Mouse (Mus musculus): ENCODE measurements around the gene Numbl. TPM values are rescaled to one million over a fixed set of nuclear protein-coding genes. Genes with fewer than 3 reads are reported as not detected.

Gene Numbl
- polyA plus RNA-seq, 1 experiment, result 51.7 TPM

- no peaks in the 10 kb centered on the region for H3K4me1 ChIP-seq (ENCODE audit: control insufficient read depth, insufficient read depth, low read length)
- no peak overlapping the region for H3K4me3 ChIP-seq (ENCODE audit: insufficient read depth, low read length)
- TF ChIP-seq CTCF (IDR thresholded peaks at IDR 0.05; ENCODE audit: borderline replicate concordance, insufficient read depth, low read length) (no peak), POLR2A (IDR thresholded peaks at IDR 0.05; ENCODE audit: low read depth, low read length) (no peak)
- H3K27ac ChIP-seq (ENCODE audit: insufficient read depth, low read length), result no peak overlapping the region
Measured at GRCm38 (mm10) chr7:27300351-27300750, 42.1 kb downstream of the Numbl start.

- TF ChIP-seq POLR2A (IDR thresholded peaks at IDR 0.05; ENCODE audit: low read depth, low read length), result no peak
- no peak for TF ChIP-seq CTCF (IDR thresholded peaks at IDR 0.05; ENCODE audit: borderline replicate concordance, insufficient read depth, low read length)
- H3K4me3 ChIP-seq (ENCODE audit: insufficient read depth, low read length), result no peak overlapping the region
Measured at GRCm38 (mm10) chr7:27300801-27301200, 42.6 kb downstream of the Numbl start.

GRCm38 (mm10) chr7:27302172-27302571, 43.9 kb downstream of the Numbl start:
- TF ChIP-seq POLR2A (IDR thresholded peaks at IDR 0.05; ENCODE audit: low read depth, low read length), result no peak
- TF ChIP-seq CTCF (IDR thresholded peaks at IDR 0.05; ENCODE audit: borderline replicate concordance, insufficient read depth, low read length), result peak; percentile 92
- Histone ChIP-seq H3K27ac (ENCODE audit: insufficient read depth, low read length) (no peak overlapping the region), H3K4me1 (ENCODE audit: control insufficient read depth, insufficient read depth, low read length) (no peaks in the 10 kb centered on the region), H3K4me3 (ENCODE audit: insufficient read depth, low read length) (no peak overlapping the region)

More at GRCm38 (mm10) chr7:27300801-27301200, 42.6 kb downstream of the Numbl start:
- Histone ChIP-seq H3K27ac (ENCODE audit: insufficient read depth, low read length) (no peak overlapping the region), H3K4me1 (ENCODE audit: control insufficient read depth, insufficient read depth, low read length) (no peaks in the 10 kb centered on the region)

- H3K4me1 ChIP-seq (ENCODE audit: control insufficient read depth, insufficient read depth, low read length), result no peaks in the 10 kb centered on the region
- H3K27ac ChIP-seq (ENCODE audit: insufficient read depth, low read length), result no peak overlapping the region
- no peak overlapping the region for H3K4me3 ChIP-seq (ENCODE audit: insufficient read depth, low read length)
- TF ChIP-seq POLR2A (IDR thresholded peaks at IDR 0.05; ENCODE audit: low read depth, low read length) (no peak), CTCF (IDR thresholded peaks at IDR 0.05; ENCODE audit: borderline replicate concordance, insufficient read depth, low read length) (no peak)
Measured at GRCm38 (mm10) chr7:27305091-27305730, 47.0 kb downstream of the Numbl start.

- Histone ChIP-seq H3K4me1 (ENCODE audit: control insufficient read depth, insufficient read depth, low read length) (no peaks in the 10 kb centered on the region), H3K27ac (ENCODE audit: insufficient read depth, low read length) (no peak overlapping the region), H3K4me3 (ENCODE audit: insufficient read depth, low read length) (no peak overlapping the region)
- TF ChIP-seq CTCF (IDR thresholded peaks at IDR 0.05; ENCODE audit: borderline replicate concordance, insufficient read depth, low read length) (peak; percentile 55; the same call in 1 of the 2 replicates), POLR2A (IDR thresholded peaks at IDR 0.05; ENCODE audit: low read depth, low read length) (no peak)
Measured at GRCm38 (mm10) chr7:27306161-27307160, 48.2 kb downstream of the Numbl start.

- H3K4me3 ChIP-seq (ENCODE audit: insufficient read depth, low read length), result no peak overlapping the region
- TF ChIP-seq CTCF (IDR thresholded peaks at IDR 0.05; ENCODE audit: borderline replicate concordance, insufficient read depth, low read length) (peak; percentile 19; the same call in 1 of the 2 replicates), POLR2A (IDR thresholded peaks at IDR 0.05; ENCODE audit: low read depth, low read length) (no peak)
- H3K4me1 ChIP-seq (ENCODE audit: control insufficient read depth, insufficient read depth, low read length), result no peaks in the 10 kb centered on the region
- H3K27ac ChIP-seq (ENCODE audit: insufficient read depth, low read length), result no peak overlapping the region
Measured at GRCm38 (mm10) chr7:27307551-27307950, 49.3 kb downstream of the Numbl start.

- TF ChIP-seq POLR2A (IDR thresholded peaks at IDR 0.05; ENCODE audit: low read depth, low read length), result no peak
- TF ChIP-seq CTCF (IDR thresholded peaks at IDR 0.05; ENCODE audit: borderline replicate concordance, insufficient read depth, low read length), result no peak
- Histone ChIP-seq H3K4me1 (ENCODE audit: control insufficient read depth, insufficient read depth, low read length) (no peaks in the 10 kb centered on the region), H3K27ac (ENCODE audit: insufficient read depth, low read length) (no peak overlapping the region), H3K4me3 (ENCODE audit: insufficient read depth, low read length) (no peak overlapping the region)
Measured at GRCm38 (mm10) chr7:27308821-27309549, 50.8 kb downstream of the Numbl start.

GRCm38 (mm10) chr7:27309832-27310231, 51.6 kb downstream of the Numbl start:
- TF ChIP-seq CTCF (IDR thresholded peaks at IDR 0.05; ENCODE audit: borderline replicate concordance, insufficient read depth, low read length) (no peak), POLR2A (IDR thresholded peaks at IDR 0.05; ENCODE audit: low read depth, low read length) (no peak)
- H3K27ac ChIP-seq (ENCODE audit: insufficient read depth, low read length), result no peak overlapping the region
- H3K4me3 ChIP-seq (ENCODE audit: insufficient read depth, low read length), result no peak overlapping the region
- H3K4me1 ChIP-seq (ENCODE audit: control insufficient read depth, insufficient read depth, low read length), result no peaks in the 10 kb centered on the region

GRCm38 (mm10) chr7:27310306-27310705, 52.1 kb downstream of the Numbl start:
- Histone ChIP-seq H3K27ac (ENCODE audit: insufficient read depth, low read length) (no peak overlapping the region), H3K4me1 (ENCODE audit: control insufficient read depth, insufficient read depth, low read length) (no peaks in the 10 kb centered on the region), H3K4me3 (ENCODE audit: insufficient read depth, low read length) (no peak overlapping the region)
- TF ChIP-seq POLR2A (IDR thresholded peaks at IDR 0.05; ENCODE audit: low read depth, low read length) (no peak), CTCF (IDR thresholded peaks at IDR 0.05; ENCODE audit: borderline replicate concordance, insufficient read depth, low read length) (no peak)

Data from embryonic fibroblast, embryonic 13.5 days (primary cell).